Mouse (Mus musculus): ENCODE measurements around the gene Gm28374.
A peak's percentile ranks its signal among the peaks of the same experiment; 100 is the strongest.

Gm28374 gene

GRCm38 (mm10) chr19:6085417-6085879 is 3.4 kb upstream of the Gm28374 start:
- DNase-seq (ENCODE audit: low read depth, low spot score), result peak; percentile 96

- peak; percentile 99 for DNase-seq (ENCODE audit: low read depth, low spot score)
Observed at GRCm38 (mm10) chr19:6084478-6085248, 2.6 kb upstream of the Gm28374 start, which contains the start of the genes Zfpl1 and Cdca5. Gene Zfpl1 (minus strand): TSS chr19:6084956. Gene Cdca5 (plus strand): TSS chr19:6084983.

GRCm38 (mm10) chr19:6079983-6080480 is 2.0 kb downstream of the Gm28374 start, which contains the start of gene Tmem262:
Gene Tmem262 (plus strand): TSS chr19:6080033.
- no peak for DNase-seq (ENCODE audit: low read depth, low spot score)

- DNase-seq (ENCODE audit: low read depth, low spot score), result peak; percentile 96
Observed at GRCm38 (mm10) chr19:6076564-6077393, 5.3 kb downstream of the Gm28374 start, which contains the start of gene Vps51. Gene Vps51 (minus strand): TSS chr19:6077231.

GRCm38 (mm10) chr19:6073889-6074288 is 8.2 kb downstream of the Gm28374 start:
- DNase-seq (ENCODE audit: low read depth, low spot score), result no peak

GRCm38 (mm10) chr19:6071261-6071660 is 10.8 kb downstream of the Gm28374 start:
- DNase-seq (ENCODE audit: low read depth, low spot score), result no peak

GRCm38 (mm10) chr19:6070571-6071250 is 11.3 kb downstream of the Gm28374 start:
- peak; percentile 84 for DNase-seq (ENCODE audit: low read depth, low spot score)

- DNase-seq (ENCODE audit: low read depth, low spot score), result no peak
Observed at GRCm38 (mm10) chr19:6069851-6070250, 12.2 kb downstream of the Gm28374 start.

- DNase-seq (ENCODE audit: low read depth, low spot score), result no peak
Observed at GRCm38 (mm10) chr19:6068951-6069350, 13.1 kb downstream of the Gm28374 start.

- DNase-seq (ENCODE audit: low read depth, low spot score), result peak; percentile 96
Observed at GRCm38 (mm10) chr19:6067724-6068415, 14.2 kb downstream of the Gm28374 start, which contains the start of gene Tm7sf2. Gene Tm7sf2 (minus strand): TSS chr19:6068373.

- peak; percentile 96 for DNase-seq (ENCODE audit: low read depth, low spot score)
Observed at GRCm38 (mm10) chr19:6067011-6067723, 14.9 kb downstream of the Gm28374 start.

- DNase-seq (ENCODE audit: low read depth, low spot score), result no peak
Observed at GRCm38 (mm10) chr19:6066571-6066970, 15.5 kb downstream of the Gm28374 start.

- DNase-seq (ENCODE audit: low read depth, low spot score), result no peak
Observed at GRCm38 (mm10) chr19:6063081-6063480, 19.0 kb downstream of the Gm28374 start.

GRCm38 (mm10) chr19:6062418-6062817 is 19.6 kb downstream of the Gm28374 start:
- no peak for DNase-seq (ENCODE audit: low read depth, low spot score)

- DNase-seq (ENCODE audit: low read depth, low spot score), result peak; percentile 59
Observed at GRCm38 (mm10) chr19:6061641-6062302, 20.3 kb downstream of the Gm28374 start.

GRCm38 (mm10) chr19:6061021-6061533 is 21.0 kb downstream of the Gm28374 start, which contains the start of gene Znhit2:
Gene Znhit2 (plus strand): TSS chr19:6061192.
- peak; percentile 96 for DNase-seq (ENCODE audit: low read depth, low spot score)

- DNase-seq (ENCODE audit: low read depth, low spot score), result no peak
Observed at GRCm38 (mm10) chr19:6058966-6059365, 23.1 kb downstream of the Gm28374 start.

- DNase-seq (ENCODE audit: low read depth, low spot score), result no peak
Observed at GRCm38 (mm10) chr19:6058513-6058912, 23.5 kb downstream of the Gm28374 start.

Measured in ZHBTc4 (cell line).